Mouse (Mus musculus) lung, embryonic 16.5 days (tissue): ENCODE measurements around the gene Zdhhc19. TPM values are rescaled to one million over a fixed set of nuclear protein-coding genes. Genes with fewer than 3 reads are reported as not detected.

Experiments used
- ATAC-seq: fragments of 200-750 bp; cut with Nextera tagmentation; 2 replicates; pipeline ENCODE4 v1.8.0; 2017; ENCODE audit warnings: low read depth, mild to moderate bottlenecking, moderate library complexity
- H3K27ac ChIP-seq: fragments of 300-500 bp; sonication (generic); 2 replicates; pipeline ENCODE4 v1.5.1; 2014; ENCODE audit warnings: mild to moderate bottlenecking, control low read depth, low read length
- H3K27me3 ChIP-seq: fragments of 300-500 bp; sonication (generic); 2 replicates; pipeline ENCODE4 v1.6.1; 2014; ENCODE audit warnings: low read depth, low read length, mixed read lengths; ENCODE audit not compliant: control insufficient read depth, insufficient read depth
- H3K36me3 ChIP-seq: fragments of 300-500 bp; sonication (generic); 2 replicates; pipeline ENCODE4 v1.6.1; 2014; ENCODE audit warnings: low read length; ENCODE audit not compliant: control insufficient read depth, insufficient read depth
- H3K4me1 ChIP-seq: fragments of 300-500 bp; sonication (generic); replicated peaks from 2 replicates; pipeline ENCODE4 v1.6.1; 2014; ENCODE audit warnings: low read length, mixed read lengths; ENCODE audit not compliant: control insufficient read depth, insufficient read depth
- H3K4me2 ChIP-seq: fragments of 300-500 bp; sonication (generic); 2 replicates; pipeline ENCODE4 v1.6.1; 2014; ENCODE audit warnings: low read depth, low read length, control low read depth
- H3K4me3 ChIP-seq: fragments of 300-500 bp; sonication (generic); 2 replicates; pipeline ENCODE4 v1.5.1; 2014; ENCODE audit warnings: mild to moderate bottlenecking, low read length, control low read depth
- H3K9ac ChIP-seq: fragments of 300-500 bp; sonication (generic); 2 replicates; pipeline ENCODE4 v1.6.1; 2014; ENCODE audit warnings: low read length, control low read depth
- H3K9me3 ChIP-seq: fragments of 300-500 bp; sonication (generic); 2 replicates; pipeline ENCODE4 v1.6.1; 2016; ENCODE audit warnings: low read length; ENCODE audit not compliant: control insufficient read depth
- WGBS: fragments of 180-500 bp; shearing (Covaris S2); extraction: QIAGEN DNeasy Blood & Tissue Kit; methylation state at CpG from one replicate; pipeline ENCODE4 v1.1.7; 2014; 5-methylcytosine and 5-hydroxymethylcytosine counted together
- polyA plus RNA-seq: library from polyadenylated mRNA; unstranded; fragments of >200 nt; fragmentation: Nextera tagmentation; extraction: Ambion mirVana; gene quantifications from 2 replicates; pipeline ENCODE4 v1.2.1, GENCODE M21; 2015

Gene Zdhhc19
- polyA plus RNA-seq, 1 experiment from 2014 or later, result not detected

DNA sequence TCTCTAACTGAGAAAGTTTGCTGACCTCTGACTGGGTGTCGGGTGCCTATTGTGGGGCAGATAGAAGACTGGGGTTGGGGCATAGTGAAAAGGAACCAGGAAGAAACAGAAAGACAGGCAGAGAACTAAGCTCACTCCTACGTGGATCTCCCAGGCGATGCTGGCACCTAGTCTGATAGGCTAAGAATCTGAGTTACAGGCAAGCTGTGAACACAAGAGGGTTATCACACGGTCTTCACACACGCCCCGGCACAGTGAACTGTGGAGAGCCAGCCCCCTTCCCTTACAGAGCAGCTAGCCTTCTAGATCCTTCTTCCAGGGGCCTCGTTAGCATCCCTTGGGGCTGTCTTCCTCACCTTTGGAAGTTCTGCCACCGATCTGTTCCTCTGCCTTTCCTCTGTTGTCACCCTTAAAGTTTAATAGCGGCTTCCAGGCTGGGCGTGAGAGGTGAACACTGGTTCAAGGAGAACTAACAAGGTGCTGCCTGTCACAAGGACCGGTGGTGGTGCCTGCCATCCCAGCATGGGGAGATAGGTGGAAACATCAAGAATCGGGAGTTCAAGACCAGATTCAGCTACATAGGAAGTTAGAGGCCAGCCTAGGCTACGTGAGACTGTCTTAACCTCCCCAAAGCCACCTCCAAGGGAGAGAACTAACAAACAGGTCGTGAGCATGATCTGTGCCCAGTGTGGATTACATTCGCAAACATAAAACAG lies 23.7 kb downstream of the Zdhhc19 start:
- H3K4me2 ChIP-seq, result no peak overlapping the region
- no peaks in the 10 kb centered on the region for H3K9me3 ChIP-seq
- WGBS, result 68% methylated on average over 15 of the region's 15 CpGs
- ATAC-seq, result no peak
- no peaks in the 10 kb centered on the region for H3K27me3 ChIP-seq
- H3K36me3 ChIP-seq, result no peaks in the 10 kb centered on the region
- no peak overlapping the region for H3K4me3 ChIP-seq
- H3K27ac ChIP-seq, result no peak overlapping the region; the same call in 1 of the 2 replicates
- peaks cover 18% of the 10 kb centered on the region for H3K4me1 ChIP-seq
- H3K9ac ChIP-seq, result no peak overlapping the region

DNA sequence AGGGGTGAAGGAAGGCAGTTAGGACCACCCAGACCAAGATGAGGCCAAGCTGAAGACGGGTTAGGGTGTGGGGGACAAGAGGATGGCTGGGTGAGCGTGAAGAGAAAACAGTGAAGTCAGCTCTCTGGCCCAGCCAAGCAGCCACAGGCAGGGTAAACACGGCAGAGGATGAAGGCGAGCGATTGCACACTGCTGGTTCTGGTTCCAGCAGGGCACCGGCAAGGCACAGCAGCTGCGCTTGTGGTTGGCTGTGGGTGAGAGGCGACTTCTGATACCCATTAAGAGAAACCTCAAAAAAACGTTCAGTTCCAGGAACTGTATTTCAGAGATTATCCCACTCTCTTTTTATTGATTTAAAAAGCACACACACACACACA lies 24.3 kb downstream of the Zdhhc19 start:
- peaks cover 18% of the 10 kb centered on the region for H3K4me1 ChIP-seq
- 36% methylated on average over 9 of the region's 9 CpGs for WGBS
- no peaks in the 10 kb centered on the region for H3K27me3 ChIP-seq
- no peak overlapping the region for H3K4me3 ChIP-seq
- ATAC-seq, result no peak
- H3K36me3 ChIP-seq, result no peaks in the 10 kb centered on the region
- H3K9ac ChIP-seq, result no peak overlapping the region
- no peaks in the 10 kb centered on the region for H3K9me3 ChIP-seq
- no peak overlapping the region; the same call in 1 of the 2 replicates for H3K27ac ChIP-seq
- H3K4me2 ChIP-seq, result no peak overlapping the region

DNA sequence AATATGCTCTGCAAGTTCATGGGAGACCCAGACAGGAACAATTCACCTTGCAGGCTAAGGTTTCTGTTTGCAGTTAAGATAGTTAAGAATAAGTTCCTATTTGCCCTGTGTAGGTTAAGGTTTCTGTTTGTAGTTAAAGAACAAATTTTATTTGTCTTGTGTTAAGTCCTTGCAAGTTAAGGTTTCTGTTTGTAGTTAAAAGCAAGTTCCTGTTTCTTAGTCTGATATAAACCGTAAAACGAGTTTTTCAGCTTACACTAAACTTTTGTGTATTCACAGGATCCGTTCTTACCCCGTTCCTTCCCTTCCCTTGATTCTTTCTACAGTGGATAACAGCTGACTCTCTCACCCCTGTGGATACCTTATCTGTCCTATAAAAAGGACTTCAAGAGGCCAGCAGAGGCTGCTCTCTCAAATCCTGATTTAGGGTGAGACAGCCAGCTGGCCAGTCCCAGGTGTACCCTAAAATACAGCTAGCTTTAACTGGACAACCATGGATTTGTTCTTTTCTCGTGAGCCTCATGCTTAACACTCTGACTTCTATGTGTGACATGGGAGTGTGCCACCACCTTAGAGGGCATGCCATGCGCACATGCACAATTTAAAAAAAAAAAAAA lies 26.6 kb downstream of the Zdhhc19 start:
- Histone ChIP-seq H3K4me3 (no peak overlapping the region), H3K9ac (no peak overlapping the region), H3K27me3 (no peaks in the 10 kb centered on the region), H3K4me2 (no peak overlapping the region), H3K9me3 (no peaks in the 10 kb centered on the region), H3K27ac (peak overlapping the region; percentile 32), H3K4me1 (peaks cover 10% of the 10 kb centered on the region), H3K36me3 (no peaks in the 10 kb centered on the region)
- 57% methylated on average over 6 of the region's 6 CpGs for WGBS
- ATAC-seq, result no peak

DNA sequence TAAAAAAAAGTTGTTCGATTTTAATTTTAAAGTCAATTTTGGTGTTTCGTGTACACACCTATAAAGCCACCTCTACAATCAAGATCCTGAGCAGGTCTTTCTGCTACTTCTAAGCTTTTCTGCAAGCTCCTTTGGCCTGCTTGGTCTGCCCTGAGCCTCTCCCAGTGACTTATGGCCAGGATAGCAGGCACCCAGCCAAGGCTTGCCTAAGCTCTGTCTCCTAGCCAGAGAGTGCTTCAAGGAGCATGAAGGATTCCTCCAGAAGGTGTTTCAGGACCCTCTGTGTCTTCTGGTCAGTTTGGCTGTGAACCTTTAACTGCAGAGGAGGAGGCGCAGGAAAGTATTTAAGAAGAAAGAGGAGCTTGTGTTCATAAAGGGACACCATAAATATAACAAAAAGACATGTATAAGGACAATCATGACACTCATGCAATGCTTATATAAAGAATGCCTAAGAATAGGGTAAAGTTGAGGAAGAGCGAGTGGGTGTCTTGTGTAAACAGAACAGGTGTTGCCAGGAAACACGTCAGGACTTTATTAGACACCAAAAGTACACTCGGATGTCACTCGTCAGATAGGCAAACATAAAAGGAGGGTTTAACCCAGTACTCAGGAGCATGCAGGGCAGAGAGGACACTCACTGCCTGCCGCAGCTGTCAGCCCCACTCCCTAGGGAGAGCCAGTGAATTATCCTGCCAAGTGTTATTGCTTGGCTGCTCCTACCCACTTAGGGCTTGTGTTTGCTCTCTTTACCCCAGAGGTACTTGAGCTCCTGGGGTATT lies 27.6 kb downstream of the Zdhhc19 start:
- H3K9ac ChIP-seq, result no peak overlapping the region

DNA sequence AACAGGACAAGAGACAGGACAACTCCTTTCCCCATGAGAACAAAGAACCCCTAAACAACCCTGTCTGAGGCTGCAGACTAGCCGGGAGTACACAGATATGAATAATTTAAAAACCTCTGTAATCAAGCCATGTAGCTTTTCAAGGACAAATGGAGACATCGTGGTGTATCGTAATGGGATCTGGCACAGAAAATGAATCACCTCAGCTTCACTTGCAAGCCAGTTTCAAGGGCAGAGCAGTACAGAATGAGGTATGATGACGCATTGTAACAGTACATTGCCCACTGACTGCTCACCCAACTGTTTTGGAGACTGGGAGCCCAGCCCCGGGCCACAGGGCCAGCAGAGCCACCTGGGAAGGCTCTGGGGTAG lies 28.2 kb downstream of the Zdhhc19 start:
- Histone ChIP-seq H3K27me3 (no peaks in the 10 kb centered on the region), H3K4me3 (no peak overlapping the region), H3K4me1 (peaks cover 10% of the 10 kb centered on the region), H3K9ac (no peak overlapping the region), H3K36me3 (no peaks in the 10 kb centered on the region), H3K9me3 (no peaks in the 10 kb centered on the region), H3K27ac (peak overlapping the region; percentile 85), H3K4me2 (0 out of 2 replicates have a peak overlapping the region, but pooled peaks have one; percentile 15)
- ATAC-seq, result 0 out of 2 replicates have a peak, but pooled peaks have one; percentile 28
- WGBS, result 44% methylated on average over 5 of the region's 5 CpGs

More for the DNA sequence above, 27.6 kb downstream of the Zdhhc19 start:
- ATAC-seq, result peak; percentile 80
- H3K27me3 ChIP-seq, result no peaks in the 10 kb centered on the region
- WGBS, result 33% methylated on average over 8 of the region's 8 CpGs
- H3K27ac ChIP-seq, result peak overlapping the region; percentile 85
- no peaks in the 10 kb centered on the region for H3K9me3 ChIP-seq
- H3K4me3 ChIP-seq, result no peak overlapping the region
- peaks cover 10% of the 10 kb centered on the region for H3K4me1 ChIP-seq
- H3K36me3 ChIP-seq, result no peaks in the 10 kb centered on the region
- 0 out of 2 replicates have a peak overlapping the region, but pooled peaks have one; percentile 15 for H3K4me2 ChIP-seq

DNA sequence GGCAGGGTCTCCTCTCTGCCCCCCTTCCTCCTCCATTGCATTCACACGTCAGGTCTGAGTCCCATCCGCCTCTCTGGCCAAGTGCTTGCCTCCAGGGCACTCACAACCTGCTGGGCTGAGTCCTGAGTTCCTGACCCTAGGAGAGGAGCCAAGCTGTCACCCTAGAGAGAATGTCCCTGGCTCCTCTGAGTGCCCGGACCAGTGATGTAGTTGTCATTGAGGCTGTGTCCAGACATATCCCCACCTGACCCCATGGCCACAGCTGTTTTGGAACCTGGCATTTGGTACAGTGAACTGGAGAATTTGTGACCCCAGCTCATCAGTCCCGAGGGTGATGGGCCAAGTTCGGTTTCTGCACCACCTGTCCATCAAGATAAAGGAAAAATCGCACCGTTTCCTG lies 30.8 kb downstream of the Zdhhc19 start:
- Histone ChIP-seq H3K36me3 (no peaks in the 10 kb centered on the region), H3K4me2 (no peak overlapping the region), H3K4me3 (no peak overlapping the region), H3K27ac (no peak overlapping the region), H3K9ac (no peak overlapping the region), H3K9me3 (no peaks in the 10 kb centered on the region), H3K4me1 (peaks cover 10% of the 10 kb centered on the region), H3K27me3 (no peaks in the 10 kb centered on the region)
- 51% methylated on average over 7 of the region's 7 CpGs for WGBS
- no peak for ATAC-seq

DNA sequence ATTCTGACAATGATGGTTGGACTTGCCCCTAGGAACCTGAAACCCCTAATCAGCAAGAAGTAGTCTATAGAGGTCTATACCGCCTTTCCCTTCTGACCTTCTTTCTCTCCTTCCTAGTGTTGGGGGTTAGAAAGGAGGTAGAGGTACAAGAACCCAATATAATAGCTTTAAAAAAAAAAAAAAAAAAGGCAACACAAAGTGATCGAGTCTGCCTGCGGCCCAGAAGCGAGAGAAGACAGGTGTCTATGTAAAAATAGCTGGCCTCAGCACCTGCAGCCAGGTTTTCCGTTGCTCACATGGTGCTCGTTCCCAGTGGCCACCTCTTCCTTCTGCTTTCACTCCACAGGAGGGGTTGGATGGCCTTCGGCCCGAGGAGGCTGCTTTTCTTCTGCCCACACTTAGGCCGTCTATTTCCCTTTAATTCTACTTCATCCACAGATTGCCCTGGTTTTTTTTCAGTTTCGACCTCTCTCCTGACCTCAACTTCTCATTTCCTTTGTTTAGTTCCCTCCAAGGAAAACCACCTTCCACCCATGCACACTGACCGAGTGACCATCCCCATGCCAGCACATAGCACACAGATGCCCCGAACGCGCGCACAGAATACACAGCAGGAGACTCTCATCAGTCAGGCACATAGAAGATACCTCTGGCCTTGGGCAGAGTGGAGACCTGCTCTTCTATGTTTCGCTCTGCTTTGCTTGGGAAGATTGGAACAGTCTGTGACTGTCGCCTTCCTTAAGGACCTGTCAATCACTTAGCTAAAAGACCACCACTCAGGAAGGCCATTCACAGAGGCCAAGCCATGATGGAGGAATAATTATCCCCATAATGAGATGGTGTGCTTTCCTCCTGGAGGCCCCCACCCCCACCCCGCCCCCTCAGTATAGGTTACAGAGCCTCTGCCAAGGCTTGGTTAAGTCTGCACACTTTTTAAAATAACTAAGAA lies 37.1 kb downstream of the Zdhhc19 start:
- 80% methylated on average over 18 of the region's 18 CpGs for WGBS
- no peak for ATAC-seq

DNA sequence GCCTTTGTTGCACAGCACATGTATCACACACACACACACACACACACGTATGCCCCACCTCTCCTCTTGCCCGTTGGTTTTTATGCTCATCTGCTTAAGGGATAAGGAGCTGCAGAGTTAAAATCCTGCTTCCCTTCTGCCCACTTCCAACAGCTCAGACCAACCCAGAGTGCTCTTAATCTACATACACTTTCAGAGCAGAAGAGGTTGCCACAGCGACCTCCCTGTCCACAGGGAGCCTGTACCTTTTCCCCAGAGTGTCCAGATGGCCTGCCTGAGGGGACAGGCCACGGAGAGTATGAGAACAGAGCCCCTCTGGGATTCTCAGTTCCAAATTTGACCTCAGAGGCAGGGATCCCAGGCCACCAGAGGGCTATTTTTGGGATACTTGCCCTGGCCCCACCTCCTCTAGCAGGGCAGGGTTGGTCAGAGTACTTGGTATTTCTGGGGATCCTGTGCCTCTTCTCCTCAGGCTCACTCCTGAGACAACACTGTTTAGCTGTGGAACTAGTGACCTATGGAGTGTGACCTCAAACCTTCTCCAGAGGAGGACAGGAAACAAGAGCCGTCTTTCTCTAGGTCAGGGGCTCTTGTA lies 39.2 kb downstream of the Zdhhc19 start:
- Histone ChIP-seq H3K4me2 (no peak overlapping the region), H3K36me3 (no peaks in the 10 kb centered on the region), H3K9me3 (no peaks in the 10 kb centered on the region), H3K9ac (no peak overlapping the region), H3K27ac (peak overlapping the region; percentile 32; the same call in 1 of the 2 replicates), H3K27me3 (no peaks in the 10 kb centered on the region), H3K4me3 (no peak overlapping the region), H3K4me1 (peaks cover 17% of the 10 kb centered on the region)
- WGBS, result 28% methylated on average over 5 of the region's 5 CpGs
- ATAC-seq, result no peak

More for the DNA sequence above, 37.1 kb downstream of the Zdhhc19 start:
- Histone ChIP-seq H3K27me3 (no peaks in the 10 kb centered on the region), H3K4me3 (no peak overlapping the region), H3K9me3 (no peaks in the 10 kb centered on the region), H3K9ac (no peak overlapping the region), H3K27ac (no peak overlapping the region), H3K4me1 (peaks cover 14% of the 10 kb centered on the region), H3K36me3 (no peaks in the 10 kb centered on the region), H3K4me2 (no peak overlapping the region)
